Mouse (Mus musculus) limb, embryonic 12.5 days (tissue): ENCODE results near the gene Plscr2. TPM values are rescaled to one million over a fixed set of nuclear protein-coding genes. Genes with fewer than 3 reads are reported as not detected.

Experiments
- ATAC-seq: fragments of 200-750 bp; cut with Nextera tagmentation; 2 replicates; pipeline ENCODE4 v1.8.0; 2017; ENCODE audit warnings: low read depth, moderate TSS enrichment; ENCODE audit not compliant: insufficient number of reproducible peaks, insufficient read depth, low FRiP score, low TSS enrichment
- H3K27ac ChIP-seq: fragments of 300-500 bp; sonication (generic); 2 replicates; pipeline ENCODE4 v1.5.1; 2016; ENCODE audit warnings: mild to moderate bottlenecking, moderate library complexity
- H3K27me3 ChIP-seq: fragments of 300-500 bp; sonication (generic); 2 replicates; pipeline ENCODE4 v1.6.1; 2016; ENCODE audit warnings: mild to moderate bottlenecking, moderate library complexity
- H3K36me3 ChIP-seq: fragments of 300-500 bp; sonication (generic); 2 replicates; pipeline ENCODE4 v1.6.1; 2016; ENCODE audit warnings: mild to moderate bottlenecking, moderate library complexity
- H3K4me1 ChIP-seq: fragments of 300-500 bp; sonication (generic); replicated peaks from 2 replicates; pipeline ENCODE4 v1.6.1; 2016
- H3K4me2 ChIP-seq: fragments of 300-500 bp; sonication (generic); 2 replicates; pipeline ENCODE4 v1.6.1; 2016; ENCODE audit warnings: mild to moderate bottlenecking, moderate library complexity
- H3K4me3 ChIP-seq: fragments of 300-500 bp; sonication (generic); replicated peaks from 2 replicates; pipeline ENCODE4 v1.5.1; 2016; ENCODE audit warnings: mild to moderate bottlenecking
- H3K9ac ChIP-seq: fragments of 300-500 bp; sonication (generic); replicated peaks from 2 replicates; pipeline ENCODE4 v1.6.1; 2016; ENCODE audit warnings: mild to moderate bottlenecking, moderate library complexity
- H3K9me3 ChIP-seq: fragments of 300-500 bp; sonication (generic); 2 replicates; pipeline ENCODE4 v1.6.1; 2016; ENCODE audit warnings: mild to moderate bottlenecking, moderate library complexity
- WGBS: fragments of 180-500 bp; shearing (Covaris S2); methylation state at CpG from one replicate; pipeline ENCODE4 v1.1.7; 2016; 5-methylcytosine and 5-hydroxymethylcytosine counted together
- polyA plus RNA-seq: library from polyadenylated mRNA; unstranded; fragments of >200 nt; fragmentation: Nextera tagmentation; extraction: Ambion mirVana; gene quantifications from 2 replicates; pipeline ENCODE4 v1.2.1, GENCODE M21; 2016

The Plscr2 gene
- polyA plus RNA-seq, 1 experiment from 2014 or later = 0.73 TPM

- 83% methylated on average over 1 of the region's 1 CpGs for WGBS
- H3K36me3 ChIP-seq = no peaks in the 10 kb centered on the region
- ATAC-seq = no peak
- H3K4me2 ChIP-seq = no peak overlapping the region
- H3K4me3 ChIP-seq = no peak overlapping the region
- H3K27me3 ChIP-seq = no peaks in the 10 kb centered on the region
- H3K9me3 ChIP-seq = no peaks in the 10 kb centered on the region
- H3K4me1 ChIP-seq = peaks cover 14% of the 10 kb centered on the region
- no peak overlapping the region for H3K9ac ChIP-seq
- H3K27ac ChIP-seq = no peak overlapping the region
Measured at GRCm38 (mm10) chr9:92280048-92280447, 4.6 kb downstream of the Plscr2 start.

- 27% methylated on average over 7 of the region's 7 CpGs for WGBS
- Histone ChIP-seq H3K4me3 (no peak overlapping the region), H3K9ac (no peak overlapping the region), H3K36me3 (no peaks in the 10 kb centered on the region), H3K4me1 (0 out of 2 replicates have a peak, but pooled peaks cover 4% of the 10 kb centered on the region), H3K4me2 (no peak overlapping the region), H3K9me3 (no peaks in the 10 kb centered on the region), H3K27ac (no peak overlapping the region), H3K27me3 (no peaks in the 10 kb centered on the region)
- ATAC-seq = no peak
Measured at GRCm38 (mm10) chr9:92282563-92283171, 7.3 kb downstream of the Plscr2 start.

DNA sequence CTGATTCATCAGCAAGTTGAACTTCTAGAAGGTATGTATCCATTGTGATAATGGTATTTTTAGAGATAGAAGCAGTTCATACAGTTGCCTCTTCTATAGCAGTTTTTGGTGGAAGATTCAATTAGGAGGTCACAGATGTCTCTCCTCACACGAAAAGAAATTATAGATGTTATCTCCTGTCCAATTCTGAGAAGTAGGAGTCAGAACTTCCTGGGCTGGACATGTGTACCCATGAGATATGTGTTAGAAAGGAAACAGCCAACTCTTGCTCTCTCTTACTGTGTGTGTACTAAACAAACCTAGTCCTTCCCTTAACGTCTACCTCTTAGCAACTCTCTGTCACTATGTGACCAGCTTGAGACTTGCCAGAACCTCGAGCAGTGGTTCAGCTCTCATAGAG is 14.3 kb downstream of the Plscr2 start:
- Histone ChIP-seq H3K27me3 (no peaks in the 10 kb centered on the region), H3K4me3 (no peak overlapping the region), H3K9ac (no peak overlapping the region), H3K36me3 (no peaks in the 10 kb centered on the region), H3K9me3 (no peaks in the 10 kb centered on the region), H3K4me1 (no peaks in the 10 kb centered on the region), H3K27ac (no peak overlapping the region), H3K4me2 (no peak overlapping the region)
- 80% methylated on average over 3 of the region's 3 CpGs for WGBS
- no peak for ATAC-seq

- H3K36me3 ChIP-seq = no peaks in the 10 kb centered on the region
- no peaks in the 10 kb centered on the region for H3K9me3 ChIP-seq
- no peak overlapping the region for H3K4me3 ChIP-seq
- 73% methylated on average over 2 of the region's 2 CpGs for WGBS
- no peaks in the 10 kb centered on the region for H3K4me1 ChIP-seq
- ATAC-seq = no peak
- H3K27ac ChIP-seq = no peak overlapping the region
- no peaks in the 10 kb centered on the region for H3K27me3 ChIP-seq
- H3K9ac ChIP-seq = no peak overlapping the region
- H3K4me2 ChIP-seq = no peak overlapping the region
Measured at GRCm38 (mm10) chr9:92292169-92292568, 16.8 kb downstream of the Plscr2 start.

- Histone ChIP-seq H3K36me3 (no peaks in the 10 kb centered on the region), H3K9me3 (no peaks in the 10 kb centered on the region), H3K27me3 (no peaks in the 10 kb centered on the region), H3K4me2 (no peak overlapping the region), H3K9ac (no peak overlapping the region), H3K4me3 (no peak overlapping the region), H3K4me1 (no peaks in the 10 kb centered on the region), H3K27ac (no peak overlapping the region)
- ATAC-seq = no peak
- 67% methylated on average over 3 of the region's 3 CpGs for WGBS
Measured at GRCm38 (mm10) chr9:92292922-92293321, 17.5 kb downstream of the Plscr2 start.

DNA sequence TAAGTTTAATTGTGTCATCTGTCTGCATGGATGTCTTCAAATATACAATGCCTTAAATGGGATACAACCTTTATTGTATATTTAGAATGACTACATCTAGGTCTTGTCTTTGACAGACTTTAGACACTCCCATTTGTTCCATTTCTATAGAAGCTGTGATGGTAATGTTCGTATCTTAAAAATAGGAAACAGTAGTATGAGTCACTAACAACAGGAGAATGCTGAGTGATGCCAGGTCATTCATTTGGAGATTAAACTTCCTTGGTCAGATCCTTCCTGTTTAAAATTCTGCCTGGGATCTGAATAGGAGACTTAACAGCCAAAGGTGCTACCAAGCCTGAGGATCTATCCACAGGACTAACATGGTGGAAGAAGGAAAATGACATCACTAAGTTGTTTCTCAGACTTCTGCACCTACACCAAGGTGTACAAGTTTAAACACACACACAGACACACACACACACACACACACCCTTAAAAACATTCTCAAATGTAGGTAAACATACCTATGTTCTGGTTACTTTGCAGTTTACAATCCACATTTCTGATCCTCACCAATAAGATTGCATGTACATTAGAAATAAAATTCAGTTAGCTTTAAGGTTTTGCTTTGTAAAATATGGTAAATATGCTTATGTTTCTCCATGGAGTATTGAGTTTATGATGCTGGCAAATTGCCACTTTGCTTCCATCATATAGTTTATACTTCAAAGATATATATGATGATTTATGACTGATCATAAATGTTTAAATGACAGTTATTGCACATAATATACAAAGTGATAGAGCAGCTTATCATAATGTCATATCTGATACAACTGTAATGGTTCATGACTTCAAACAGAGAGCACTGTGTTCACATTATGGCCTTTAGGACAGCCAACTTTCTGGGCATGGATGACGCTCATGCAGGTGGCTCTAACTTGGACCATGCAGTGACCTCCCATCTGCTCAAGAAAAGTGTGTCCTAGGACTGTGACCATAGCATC is 18.5 kb downstream of the Plscr2 start:
- no peaks in the 10 kb centered on the region for H3K9me3 ChIP-seq
- H3K9ac ChIP-seq = no peak overlapping the region
- no peaks in the 10 kb centered on the region for H3K4me1 ChIP-seq
- ATAC-seq = no peak
- no peak overlapping the region for H3K4me3 ChIP-seq
- H3K27ac ChIP-seq = no peak overlapping the region
- no peaks in the 10 kb centered on the region for H3K27me3 ChIP-seq
- H3K36me3 ChIP-seq = no peaks in the 10 kb centered on the region
- WGBS = 90% methylated on average over 2 of the region's 2 CpGs
- no peak overlapping the region for H3K4me2 ChIP-seq

GRCm38 (mm10) chr9:92298288-92298687 is 22.9 kb downstream of the Plscr2 start:
- Histone ChIP-seq H3K27ac (no peak overlapping the region), H3K4me2 (no peak overlapping the region), H3K36me3 (no peaks in the 10 kb centered on the region), H3K9ac (no peak overlapping the region), H3K9me3 (no peaks in the 10 kb centered on the region), H3K4me3 (no peak overlapping the region), H3K4me1 (no peaks in the 10 kb centered on the region), H3K27me3 (no peaks in the 10 kb centered on the region)
- no peak for ATAC-seq
- 60% methylated on average over 1 of the region's 1 CpGs for WGBS

- no peak overlapping the region for H3K27ac ChIP-seq
- WGBS = 53% methylated on average over 3 of the region's 3 CpGs
- no peak for ATAC-seq
Measured at GRCm38 (mm10) chr9:92301213-92301612, 25.8 kb downstream of the Plscr2 start.

GRCm38 (mm10) chr9:92305075-92305474 is 29.7 kb downstream of the Plscr2 start:
- Histone ChIP-seq H3K4me1 (no peaks in the 10 kb centered on the region), H3K4me2 (no peak overlapping the region), H3K9me3 (no peaks in the 10 kb centered on the region), H3K9ac (no peak overlapping the region), H3K27me3 (no peaks in the 10 kb centered on the region), H3K36me3 (no peaks in the 10 kb centered on the region), H3K27ac (no peak overlapping the region), H3K4me3 (no peak overlapping the region)
- 78% methylated on average over 8 of the region's 8 CpGs for WGBS
- no peak for ATAC-seq

More at GRCm38 (mm10) chr9:92301213-92301612, 25.8 kb downstream of the Plscr2 start:
- Histone ChIP-seq H3K4me2 (no peak overlapping the region), H3K9me3 (no peaks in the 10 kb centered on the region), H3K27me3 (no peaks in the 10 kb centered on the region), H3K4me3 (no peak overlapping the region), H3K9ac (no peak overlapping the region), H3K36me3 (no peaks in the 10 kb centered on the region), H3K4me1 (no peaks in the 10 kb centered on the region)

GRCm38 (mm10) chr9:92305620-92306220 is 30.3 kb downstream of the Plscr2 start:
- no peak overlapping the region for H3K4me3 ChIP-seq
- no peaks in the 10 kb centered on the region for H3K27me3 ChIP-seq
- no peak for ATAC-seq
- no peaks in the 10 kb centered on the region for H3K4me1 ChIP-seq
- no peak overlapping the region for H3K4me2 ChIP-seq
- H3K27ac ChIP-seq = no peak overlapping the region
- no peak overlapping the region for H3K9ac ChIP-seq
- no peaks in the 10 kb centered on the region for H3K36me3 ChIP-seq
- no peaks in the 10 kb centered on the region for H3K9me3 ChIP-seq
- 84% methylated on average over 8 of the region's 8 CpGs for WGBS

DNA sequence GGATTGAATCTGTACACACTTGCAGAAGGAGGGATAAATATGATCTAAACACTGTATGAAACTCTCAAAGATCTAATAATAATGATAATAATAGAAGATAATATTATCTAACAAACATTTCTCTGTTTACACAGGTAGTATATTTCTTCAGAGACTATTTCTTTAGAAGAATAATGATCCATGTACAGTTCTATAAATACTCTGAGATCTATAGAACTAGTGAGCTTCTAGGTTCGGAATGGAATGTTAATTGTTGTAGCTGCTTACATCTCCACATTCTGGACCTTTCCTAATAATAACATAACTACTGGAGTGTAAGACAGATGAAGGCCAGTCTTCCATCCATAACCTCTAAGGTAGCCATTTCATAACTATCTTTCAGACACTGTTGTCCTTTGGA is 33.7 kb downstream of the Plscr2 start, which contains the start of gene 1700057G04Rik:
Gene 1700057G04Rik, plus strand, starts transcription at position 301 of the 400 bp plus-strand sequence.
- whole genome bisulfite sequencing = 91% methylated on average over 1 of the region's 1 CpGs

More for the DNA sequence above, 33.7 kb downstream of the Plscr2 start, which contains the start of gene 1700057G04Rik:
- Histone ChIP-seq H3K9ac (no peak within 1 kb of the TSS), H3K27ac (no peak within 1 kb of the TSS), H3K4me1 (no peaks in the 10 kb centered on the region), H3K36me3 (no peaks in the 10 kb centered on the region), H3K9me3 (no peaks in the 10 kb centered on the region), H3K4me3 (no peak within 1 kb of the TSS), H3K27me3 (no peaks in the 10 kb centered on the region), H3K4me2 (no peak within 1 kb of the TSS)
- no peak for ATAC-seq
